Mouse (Mus musculus): ENCODE data around the gene Emilin3. TPM values are rescaled to one million over a fixed set of nuclear protein-coding genes. Genes with fewer than 3 reads are reported as not detected.

Emilin3 gene
- polyA plus RNA-seq, 1 experiment from 2014 or later = 0.84 TPM

DNA sequence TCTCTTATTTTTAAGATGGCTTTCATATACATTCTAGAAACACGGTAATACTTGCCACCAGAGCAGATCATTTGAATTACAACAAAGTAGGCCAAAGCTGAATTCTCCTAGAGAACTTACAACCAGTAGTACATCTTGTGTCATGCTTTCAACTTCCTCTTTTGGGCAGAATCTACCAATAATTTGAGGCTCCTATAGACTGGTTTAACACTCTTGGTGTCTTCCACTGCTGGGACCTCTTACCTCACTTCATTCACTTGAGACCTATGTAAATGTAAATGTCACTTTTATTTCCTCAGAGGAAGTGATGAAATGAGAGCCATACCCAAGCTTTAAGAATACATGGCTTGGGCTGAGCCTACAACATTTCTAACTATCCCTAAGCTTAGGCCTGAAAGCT is 48.0 kb downstream of the Emilin3 start:
- H3K9ac ChIP-seq = no peak overlapping the region
- 87% methylated on average over 1 of the region's 1 CpGs for WGBS
- H3K4me3 ChIP-seq = no peak overlapping the region
- H3K36me3 ChIP-seq (ENCODE audit: poor library complexity, severe bottlenecking) = no peaks in the 10 kb centered on the region
- H3K4me1 ChIP-seq = 0 out of 2 replicates have a peak, but pooled peaks cover 4% of the 10 kb centered on the region
- H3K27me3 ChIP-seq = no peaks in the 10 kb centered on the region
- no peaks in the 10 kb centered on the region for H3K9me3 ChIP-seq (replicated peaks)
- H3K4me2 ChIP-seq = no peak overlapping the region
- no peak for ATAC-seq
- no peak overlapping the region for H3K27ac ChIP-seq

DNA sequence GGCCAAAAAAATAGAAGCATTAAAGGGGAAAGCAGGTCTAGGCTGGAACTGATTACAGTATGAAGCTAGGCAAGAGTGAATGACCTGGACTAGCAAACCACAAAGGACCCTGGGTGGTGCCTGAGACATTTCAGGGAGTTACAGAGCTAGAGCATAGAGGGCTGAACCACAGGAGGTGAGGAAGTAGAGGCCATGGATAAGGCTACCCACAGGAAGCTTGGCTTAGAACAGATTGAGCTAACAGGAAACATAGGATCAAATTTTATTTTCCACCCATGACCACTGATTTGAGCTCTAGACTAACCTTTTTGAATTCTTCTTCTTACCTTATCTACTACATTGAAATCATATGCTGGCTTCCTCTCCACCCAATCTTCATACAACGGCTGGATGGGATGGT is 51.8 kb downstream of the Emilin3 start:
- H3K27ac ChIP-seq = no peak overlapping the region
- H3K4me1 ChIP-seq = 0 out of 2 replicates have a peak, but pooled peaks cover 1% of the 10 kb centered on the region
- H3K4me3 ChIP-seq = no peak overlapping the region
- no peak overlapping the region for H3K4me2 ChIP-seq
- H3K27me3 ChIP-seq = no peaks in the 10 kb centered on the region
- ATAC-seq = no peak
- H3K36me3 ChIP-seq (ENCODE audit: poor library complexity, severe bottlenecking) = no peaks in the 10 kb centered on the region
- no peak overlapping the region for H3K9ac ChIP-seq
- no peaks in the 10 kb centered on the region for H3K9me3 ChIP-seq (replicated peaks)
- 100% methylated on average over 1 of the region's 1 CpGs for WGBS

Other genes starting within 250 kb of the Emilin3 start
- gene Plcg1, start 181.0 kb downstream of the Emilin3 start, polyA plus RNA-seq (2015; fragmentation: Nextera tagmentation; extraction: Ambion mirVana) = 66.8 and 70.1 TPM in 2 replicates
- gene Zhx3, start 39.3 kb downstream of the Emilin3 start, polyA plus RNA-seq (2015; fragmentation: Nextera tagmentation; extraction: Ambion mirVana) = 13.7 and 14.0 TPM in 2 replicates
- 0.06 and 0.21 TPM in 2 replicates for gene Lpin3, start 31.7 kb downstream of the Emilin3 start, polyA plus RNA-seq (2015; fragmentation: Nextera tagmentation; extraction: Ambion mirVana)
- gene Chd6, start 196.7 kb upstream of the Emilin3 start, polyA plus RNA-seq (2015; fragmentation: Nextera tagmentation; extraction: Ambion mirVana) = 40.4 and 44.4 TPM in 2 replicates

Measured in forebrain, embryonic 13.5 days (tissue).